Mouse (Mus musculus) heart, adult 2 months (tissue): Measurements from ENCODE around the gene Ppp2r3a.

ENCODE experiments used
- CTCF ChIP-seq: fragments of 200-600 bp; IDR thresholded peaks from 2 replicates; pipeline ENCODE4 v1.8.1; 2022; ENCODE audit warnings: antibody characterized with exemption, mild to moderate bottlenecking, moderate library complexity
- POLR2A ChIP-seq: fragments of 200-500 bp; IDR thresholded peaks from 2 replicates; pipeline ENCODE4 v1.6.1; 2011; ENCODE audit warnings: mild to moderate bottlenecking, low read depth, low read length, control low read depth; ENCODE audit not compliant: insufficient read depth

GRCm38 (mm10) chr9:101291676-101292660 is 40.4 kb upstream of the Ppp2r3a start:
- TF ChIP-seq POLR2A = no peak
- no peak for TF ChIP-seq CTCF
